Mouse (Mus musculus) heart, embryonic 13.5 days (tissue): ENCODE measurements around the gene Znfx1. TPM values are rescaled to one million over a fixed set of nuclear protein-coding genes. Genes with fewer than 3 reads are reported as not detected.

Experiments
- polyA plus RNA-seq: library from polyadenylated mRNA; unstranded; fragments of >200 nt; fragmentation: Nextera tagmentation; extraction: Ambion mirVana; gene quantifications from 2 replicates; pipeline ENCODE4 v1.2.1, GENCODE M21; 2015

The Znfx1 gene
- polyA plus RNA-seq, 1 experiment from 2014 or later = 5.1 TPM

Other genes starting within 250 kb of the Znfx1 start
- 87.6 and 88.7 TPM in 2 replicates for gene Cse1l, start 157.0 kb downstream of the Znfx1 start, polyA plus RNA-seq
- 57.1 and 57.3 TPM in 2 replicates for gene Stau1, start 66.7 kb downstream of the Znfx1 start, polyA plus RNA-seq
- 31.1 and 31.6 TPM in 2 replicates for gene Ddx27, start 47.8 kb downstream of the Znfx1 start, polyA plus RNA-seq
- 0.19 and 0.49 TPM in 2 replicates for gene Kcnb1, start 127.1 kb upstream of the Znfx1 start, polyA plus RNA-seq
- gene Ptgis, start 177.6 kb upstream of the Znfx1 start, polyA plus RNA-seq = 21.6 and 21.8 TPM in 2 replicates